Mouse (Mus musculus): Measurements from ENCODE around the gene Gm20795. TPM values are rescaled to one million over a fixed set of nuclear protein-coding genes. Genes with fewer than 3 reads are reported as not detected.

The Gm20795 gene
- not detected in 2 replicates for polyA plus RNA-seq (2012; rRNA removed)

DNA sequence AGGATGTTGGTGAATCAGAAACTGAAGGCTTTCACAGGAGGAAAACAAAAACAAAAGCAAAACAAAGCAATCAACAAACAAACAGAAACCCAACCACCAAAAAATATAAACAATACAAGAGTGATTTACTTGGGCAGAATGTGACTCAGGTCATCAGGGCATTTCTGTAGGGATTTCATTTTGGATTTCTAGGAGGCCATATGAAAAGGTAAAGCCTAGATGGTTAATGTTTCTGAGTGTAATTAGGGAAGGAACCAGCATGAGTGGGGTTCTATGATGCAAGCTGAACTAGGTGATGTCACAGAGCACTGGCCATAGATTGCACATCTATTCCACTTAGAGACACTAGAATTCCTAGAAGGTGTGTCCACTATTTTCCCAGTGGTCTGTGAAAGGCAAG lies at the start of gene Gm20795:
Gene Gm20795 (plus strand): TSS at position 301 of the 400 bp plus-strand sequence.

GRCm38 (mm10) chrY:40775665-40776064 lies 29.0 kb upstream of the Gm20795 start, which contains the start of gene Gm21797:
TSS of gene Gm21797 (minus strand) at chrY:40775765.

Other genes starting within 250 kb of the Gm20795 start
- gene Gm21852, start 152.9 kb upstream of the Gm20795 start, polyA plus RNA-seq (2012; rRNA removed): not detected in 2 replicates
- gene Gm21797, start 29.1 kb upstream of the Gm20795 start, polyA plus RNA-seq (2012; rRNA removed): not detected in 2 replicates